Mouse (Mus musculus) heart, embryonic 14.5 days (tissue): ENCODE measurements at regions not wholly inside any gene's neighbourhood (a gene's known extent, or its start where the extent isn't known, plus 50 kb on each side); places are given as distances from the start of the nearest gene placed in this dataset.

Source experiments
- ATAC-seq: fragments of 200-750 bp; cut with Nextera tagmentation; 2 replicates; pipeline ENCODE4 v1.8.0; 2017; ENCODE audit warnings: low read depth, moderate TSS enrichment; ENCODE audit not compliant: insufficient number of reproducible peaks, insufficient read depth, low FRiP score
- H3K27ac ChIP-seq, 2 experiments: fragments of 200-500 bp in 1 of 2; fragments of 300-500 bp in 1 of 2; sonication (generic) in 1 of 2; replicated peaks in 1 of 2; 2 replicates each; pipeline ENCODE4 v1.5.1; 2012 to 2014; ENCODE audit warnings: low read depth in 2 of 2, low read length in 2 of 2, control low read depth in 1 of 2, mild to moderate bottlenecking in 1 of 2, mixed read lengths in 1 of 2; ENCODE audit not compliant: control insufficient read depth in 1 of 2, insufficient read depth in 1 of 2
- H3K27me3 ChIP-seq: fragments of 300-500 bp; sonication (generic); 2 replicates; pipeline ENCODE4 v1.6.1; 2014; ENCODE audit warnings: mild to moderate bottlenecking, low read length, control low read depth; ENCODE audit not compliant: control insufficient read depth, insufficient read depth
- H3K36me3 ChIP-seq: fragments of 300-500 bp; sonication (generic); 2 replicates; pipeline ENCODE4 v1.6.1; 2014; ENCODE audit warnings: mild to moderate bottlenecking, control low read depth, low read length, mixed read lengths; ENCODE audit not compliant: control insufficient read depth, insufficient read depth
- H3K4me1 ChIP-seq, 2 experiments: fragments of 200-500 bp in 1 of 2; fragments of 300-500 bp in 1 of 2; sonication (generic) in 1 of 2; 2 replicates each; pipeline ENCODE4 v1.6.1; 2012 to 2014; ENCODE audit warnings: low read length in 2 of 2, control low read depth in 1 of 2, mixed read lengths in 1 of 2; ENCODE audit not compliant: control insufficient read depth in 2 of 2, insufficient read depth in 2 of 2
- H3K4me2 ChIP-seq: fragments of 300-500 bp; sonication (generic); 2 replicates; pipeline ENCODE4 v1.6.1; 2014; ENCODE audit warnings: mild to moderate bottlenecking, low read length
- H3K4me3 ChIP-seq, 2 experiments: fragments of 200-500 bp in 1 of 2; fragments of 300-500 bp in 1 of 2; sonication (generic) in 1 of 2; 2 replicates each; pipeline ENCODE4 v1.5.1; 2012 to 2014; ENCODE audit warnings: low read length in 2 of 2, mild to moderate bottlenecking in 2 of 2, control low read depth in 1 of 2, low read depth in 1 of 2, moderate library complexity in 1 of 2; ENCODE audit not compliant: control insufficient read depth in 1 of 2, insufficient read depth in 1 of 2
- H3K9ac ChIP-seq: fragments of 300-500 bp; sonication (generic); 2 replicates; pipeline ENCODE4 v1.6.1; 2014; ENCODE audit warnings: mild to moderate bottlenecking, low read length
- H3K9me3 ChIP-seq: fragments of 300-500 bp; sonication (generic); 2 replicates; pipeline ENCODE4 v1.6.1; 2016; ENCODE audit warnings: low read length, control low read depth; ENCODE audit not compliant: control insufficient read depth
- WGBS: fragments of 180-500 bp; shearing (Covaris S2); extraction: QIAGEN DNeasy Blood & Tissue Kit; methylation state at CpG from one replicate; pipeline ENCODE4 v1.1.7; 2014; 5-methylcytosine and 5-hydroxymethylcytosine counted together

DNA sequence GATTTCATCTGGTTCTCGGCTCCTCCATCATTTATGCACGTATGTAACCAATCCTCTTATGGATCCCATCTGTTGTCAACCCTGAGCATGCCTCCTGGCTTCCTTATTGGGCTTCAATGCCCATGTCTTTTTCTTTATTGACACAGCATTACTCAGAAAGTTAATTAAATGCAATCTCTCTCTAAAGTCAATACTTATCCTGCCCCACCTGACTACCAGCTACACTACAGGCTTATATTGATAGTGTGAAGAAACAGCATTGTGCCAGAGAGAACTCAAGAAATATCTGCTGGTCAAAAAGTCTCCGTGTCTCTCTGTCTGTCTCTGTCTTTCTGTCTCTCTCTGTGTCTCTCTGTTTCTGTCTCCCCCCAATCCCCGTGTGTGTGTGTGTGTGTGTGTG lies 194.7 kb upstream of the Rfx3 start:
- 81% methylated on average over 4 of the region's 4 CpGs for WGBS
- H3K27ac ChIP-seq: no peak overlapping the region
- no peak for ATAC-seq

DNA sequence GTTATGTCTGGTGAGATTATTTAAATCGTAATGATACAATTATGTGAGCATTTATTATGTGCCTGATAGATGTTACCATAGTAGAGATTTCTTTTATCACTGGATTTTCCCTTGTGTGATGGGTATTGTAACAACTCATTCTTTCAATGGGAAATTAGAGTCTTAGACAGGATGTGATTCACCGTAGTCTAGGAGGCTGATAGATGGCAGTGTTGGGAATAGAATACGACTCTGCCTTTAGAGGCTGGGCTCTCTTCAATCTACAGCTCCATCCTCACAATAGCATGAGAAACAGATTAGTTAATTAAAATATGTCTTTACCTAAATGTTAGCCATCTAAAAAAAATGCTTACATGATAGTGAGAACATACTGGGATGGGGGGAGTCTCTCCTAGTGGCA lies 192.8 kb upstream of the Rfx3 start:
- H3K4me2 ChIP-seq: no peak overlapping the region
- no peak overlapping the region for H3K9ac ChIP-seq
- ATAC-seq: no peak
- H3K27me3 ChIP-seq: no peaks in the 10 kb centered on the region
- no peak overlapping the region for H3K27ac ChIP-seq
- H3K4me1 ChIP-seq: no peaks in the 10 kb centered on the region
- WGBS: 72% methylated on average over 3 of the region's 3 CpGs
- no peak overlapping the region for H3K4me3 ChIP-seq
- H3K36me3 ChIP-seq: no peaks in the 10 kb centered on the region
- no peaks in the 10 kb centered on the region for H3K9me3 ChIP-seq

More for the DNA sequence above, 194.7 kb upstream of the Rfx3 start:
- Histone ChIP-seq H3K4me3 (no peak overlapping the region), H3K4me1 (no peaks in the 10 kb centered on the region), H3K36me3 (no peaks in the 10 kb centered on the region), H3K9ac (no peak overlapping the region), H3K27me3 (no peaks in the 10 kb centered on the region), H3K9me3 (no peaks in the 10 kb centered on the region), H3K4me2 (no peak overlapping the region)

GRCm38 (mm10) chr19:28199385-28199784 lies 188.4 kb upstream of the Rfx3 start:
- no peak overlapping the region for H3K4me2 ChIP-seq
- H3K36me3 ChIP-seq: no peaks in the 10 kb centered on the region
- H3K9ac ChIP-seq: no peak overlapping the region
- H3K27me3 ChIP-seq: no peaks in the 10 kb centered on the region
- no peak overlapping the region for H3K27ac ChIP-seq
- peaks cover 4% of the 10 kb centered on the region; the same call in 1 of the 2 replicates for H3K9me3 ChIP-seq
- WGBS: 63% methylated on average over 8 of the region's 8 CpGs
- no peaks in the 10 kb centered on the region for H3K4me1 ChIP-seq
- no peak overlapping the region for H3K4me3 ChIP-seq
- ATAC-seq: no peak

- H3K4me2 ChIP-seq: no peak overlapping the region
- H3K4me3 ChIP-seq: no peak overlapping the region
- H3K9me3 ChIP-seq: peaks cover 4% of the 10 kb centered on the region; the same call in 1 of the 2 replicates
- H3K9ac ChIP-seq: no peak overlapping the region
- 94% methylated on average over 5 of the region's 5 CpGs for WGBS
- no peak overlapping the region for H3K27ac ChIP-seq
- no peaks in the 10 kb centered on the region for H3K36me3 ChIP-seq
- no peaks in the 10 kb centered on the region for H3K27me3 ChIP-seq
- H3K4me1 ChIP-seq: no peaks in the 10 kb centered on the region
- ATAC-seq: no peak
Measured at GRCm38 (mm10) chr19:28196881-28197280, 185.9 kb upstream of the Rfx3 start.

DNA sequence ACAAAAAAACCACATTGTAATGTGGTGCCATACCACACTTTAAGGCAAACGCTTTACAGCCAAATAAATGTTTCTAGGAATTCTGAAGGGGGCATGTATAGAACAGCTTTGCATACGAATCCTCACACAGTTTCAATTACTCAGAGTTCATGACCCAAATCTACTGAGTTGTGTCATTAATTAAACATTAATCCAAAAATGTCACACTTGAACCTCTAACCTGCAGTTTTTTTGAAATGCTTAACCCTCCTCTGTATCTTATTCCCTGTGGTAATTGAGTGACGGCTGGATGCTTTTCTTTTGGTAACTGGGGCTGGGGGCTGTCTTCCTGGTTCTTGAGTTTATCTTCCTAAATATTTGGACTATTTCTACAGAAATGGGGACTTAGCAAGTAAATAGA lies 181.3 kb upstream of the Rfx3 start:
- Histone ChIP-seq H3K27ac (no peak overlapping the region), H3K4me3 (no peak overlapping the region), H3K4me2 (no peak overlapping the region), H3K36me3 (no peaks in the 10 kb centered on the region), H3K4me1 (no peaks in the 10 kb centered on the region), H3K27me3 (no peaks in the 10 kb centered on the region), H3K9ac (no peak overlapping the region), H3K9me3 (peaks cover 4% of the 10 kb centered on the region; the same call in 1 of the 2 replicates)
- 87% methylated on average over 3 of the region's 3 CpGs for WGBS
- no peak for ATAC-seq

DNA sequence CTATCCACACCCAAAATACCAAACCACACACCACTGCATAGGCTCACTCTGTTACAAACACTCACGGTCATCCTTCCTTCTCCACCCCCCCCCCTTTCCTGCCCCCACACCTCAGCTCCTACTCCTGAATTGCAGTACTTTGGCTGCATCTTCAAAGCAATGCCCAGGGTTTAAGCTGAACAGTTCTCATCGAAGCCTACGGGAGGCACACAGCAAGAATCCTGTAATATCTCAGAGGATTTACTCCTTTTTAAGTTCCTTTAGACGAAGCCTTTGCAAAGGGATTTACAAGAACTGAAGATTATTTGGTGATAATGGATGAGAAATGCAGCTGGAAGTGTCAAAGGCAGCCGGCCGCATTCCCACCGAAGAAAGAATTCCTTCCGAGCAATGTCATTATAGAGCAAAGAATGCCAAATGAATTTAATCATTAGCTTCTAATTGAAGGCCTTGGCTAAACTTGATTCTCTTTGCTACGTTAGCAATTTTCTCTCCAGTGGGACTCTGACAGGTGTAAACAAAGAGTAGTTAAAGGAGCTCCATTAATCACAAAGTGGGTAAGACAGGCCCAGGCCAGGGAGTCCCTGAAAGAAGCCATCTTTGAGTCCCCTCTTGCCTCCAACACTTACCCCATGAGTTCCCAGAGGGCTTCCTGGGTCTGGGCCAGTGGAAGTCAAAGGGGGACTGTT lies 180.6 kb upstream of the Rfx3 start:
- Histone ChIP-seq H3K27ac (no peak overlapping the region), H3K4me3 (no peak overlapping the region), H3K9me3 (no peaks in the 10 kb centered on the region), H3K4me2 (no peak overlapping the region), H3K9ac (no peak overlapping the region), H3K4me1 (no peaks in the 10 kb centered on the region), H3K27me3 (no peaks in the 10 kb centered on the region), H3K36me3 (no peaks in the 10 kb centered on the region)
- WGBS: 27% methylated on average over 9 of the region's 9 CpGs
- ATAC-seq: no peak

DNA sequence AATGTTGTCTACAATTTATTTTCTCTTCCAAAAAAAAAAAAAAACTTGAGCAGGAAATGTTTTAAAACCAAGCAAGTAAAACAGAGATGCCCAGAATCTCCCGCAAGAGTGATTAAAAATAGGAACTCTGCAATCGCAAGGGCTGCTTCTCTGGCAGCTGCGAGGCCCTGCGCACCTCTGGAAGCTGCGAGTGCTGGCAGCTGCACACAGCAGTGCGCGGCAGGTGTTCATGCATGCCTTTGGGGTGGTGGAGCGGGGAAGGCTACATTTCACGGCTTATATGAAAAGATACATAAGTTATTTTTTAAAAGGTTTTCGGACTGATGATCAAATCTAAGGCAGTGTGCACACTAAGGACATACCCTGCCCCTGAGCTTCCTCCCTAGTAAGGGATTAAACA lies 179.3 kb upstream of the Rfx3 start:
- no peak overlapping the region for H3K9ac ChIP-seq
- WGBS: 72% methylated on average over 10 of the region's 10 CpGs

DNA sequence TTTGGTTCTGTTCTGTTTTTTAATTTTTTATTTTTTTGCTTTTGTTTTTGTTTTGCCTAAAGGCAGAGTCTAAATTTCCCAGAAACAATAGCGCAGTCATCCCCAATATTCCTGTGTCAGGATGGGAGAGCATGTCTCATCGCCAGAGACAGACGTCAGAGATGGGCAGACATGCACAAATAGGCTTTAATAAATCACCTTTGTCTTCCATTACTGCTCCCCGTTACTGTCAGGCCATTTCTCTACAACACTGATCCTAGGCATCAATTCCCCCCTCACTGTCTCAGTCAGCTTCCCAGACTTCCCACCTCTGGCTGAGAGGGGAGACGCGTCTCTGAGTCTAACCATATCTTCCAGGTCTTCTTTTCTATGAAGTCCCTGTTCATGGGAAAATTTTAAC lies 177.4 kb upstream of the Rfx3 start:
- Histone ChIP-seq H3K4me2 (no peak overlapping the region), H3K4me3 (no peak overlapping the region), H3K27me3 (no peaks in the 10 kb centered on the region), H3K27ac (no peak overlapping the region), H3K4me1 (no peaks in the 10 kb centered on the region), H3K9ac (no peak overlapping the region), H3K36me3 (no peaks in the 10 kb centered on the region), H3K9me3 (no peaks in the 10 kb centered on the region)
- ATAC-seq: no peak
- WGBS: 87% methylated on average over 6 of the region's 6 CpGs

More for the DNA sequence above, 179.3 kb upstream of the Rfx3 start:
- no peak for ATAC-seq
- no peaks in the 10 kb centered on the region for H3K27me3 ChIP-seq
- no peaks in the 10 kb centered on the region for H3K36me3 ChIP-seq
- no peak overlapping the region for H3K27ac ChIP-seq
- no peak overlapping the region for H3K4me2 ChIP-seq
- no peaks in the 10 kb centered on the region for H3K4me1 ChIP-seq
- H3K9me3 ChIP-seq: no peaks in the 10 kb centered on the region
- H3K4me3 ChIP-seq: no peak overlapping the region
